Mouse (Mus musculus): ENCODE measurements around the gene Tmub2. TPM values are rescaled to one million over a fixed set of nuclear protein-coding genes. Genes with fewer than 3 reads are reported as not detected.

Gene Tmub2
- polyA plus RNA-seq, 1 experiment from 2014 or later: 78.7 TPM

DNA sequence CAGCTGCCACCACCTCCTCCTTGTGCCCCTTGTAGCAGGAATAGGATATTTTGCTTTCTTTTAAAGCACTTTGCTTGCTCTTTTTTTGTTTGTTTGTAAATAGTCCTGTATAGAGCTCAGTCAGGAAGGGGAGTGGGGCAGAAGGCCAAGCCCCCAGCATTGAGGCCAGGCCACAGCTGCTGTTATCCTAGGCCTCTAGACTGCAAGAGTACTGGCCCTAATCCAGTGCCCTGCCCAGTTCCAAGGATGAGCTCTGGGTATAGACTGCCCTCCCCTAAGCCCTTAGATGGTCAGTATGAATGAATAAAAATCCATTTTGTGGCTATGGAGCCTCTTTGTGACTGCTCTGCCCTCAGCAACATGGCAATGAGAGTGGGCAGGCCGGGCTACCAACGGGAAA, 4.2 kb downstream of the Tmub2 start:
- no peak overlapping the region for H3K4me2 ChIP-seq (ENCODE audit: low read length)
- peaks cover 18% of the 10 kb centered on the region for H3K36me3 ChIP-seq (ENCODE audit: control insufficient read depth, insufficient read depth)
- ATAC-seq: no peak
- WGBS: 76% methylated on average over 2 of the region's 2 CpGs
- no peaks in the 10 kb centered on the region for H3K9me3 ChIP-seq (ENCODE audit: control insufficient read depth, low read length)
- H3K4me1 ChIP-seq (replicated peaks; ENCODE audit: control insufficient read depth, insufficient read depth, low read length): peaks cover 13% of the 10 kb centered on the region
- no peak overlapping the region for H3K9ac ChIP-seq (replicated peaks; ENCODE audit: low read depth, low read length)
- H3K4me3 ChIP-seq (replicated peaks; ENCODE audit: low read length): no peak overlapping the region
- no peaks in the 10 kb centered on the region for H3K27me3 ChIP-seq (replicated peaks; ENCODE audit: control insufficient read depth, insufficient read depth, low read length)
- H3K27ac ChIP-seq (ENCODE audit: low read length): no peak overlapping the region

DNA sequence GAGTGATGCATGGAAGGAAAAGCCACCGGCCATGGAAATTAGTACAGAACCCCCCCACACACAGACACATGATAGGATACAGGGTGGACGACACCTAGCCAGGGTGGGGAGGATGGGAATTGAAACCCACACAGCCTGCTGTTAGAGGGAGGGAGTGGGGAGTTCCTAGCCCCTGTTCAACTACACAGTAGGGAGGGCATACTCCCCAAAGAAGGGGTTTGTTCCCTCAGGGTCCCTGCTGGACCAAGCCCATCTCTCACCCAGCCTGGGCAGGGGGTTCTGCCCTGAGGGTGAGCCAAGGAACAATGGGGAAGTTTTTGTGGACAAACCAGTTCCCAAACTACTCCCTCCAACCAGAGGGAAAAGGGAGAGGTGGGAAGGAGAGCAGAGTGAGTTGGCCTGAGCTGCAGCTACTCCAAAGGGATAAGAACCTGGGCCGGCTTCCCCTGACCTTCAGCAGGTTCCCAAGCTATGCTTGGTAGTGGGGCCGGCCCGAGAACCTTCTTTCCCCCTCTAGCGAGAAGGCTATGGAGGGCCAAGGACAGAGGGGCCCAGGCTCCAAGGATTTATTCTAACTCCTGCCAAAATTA, 4.9 kb downstream of the Tmub2 start:
- Histone ChIP-seq H3K4me1 (replicated peaks; ENCODE audit: control insufficient read depth, insufficient read depth, low read length) (peaks cover 18% of the 10 kb centered on the region), H3K36me3 (ENCODE audit: control insufficient read depth, insufficient read depth) (peaks cover 18% of the 10 kb centered on the region), H3K4me2 (ENCODE audit: low read length) (no peak overlapping the region), H3K27me3 (replicated peaks; ENCODE audit: control insufficient read depth, insufficient read depth, low read length) (no peaks in the 10 kb centered on the region), H3K4me3 (replicated peaks; ENCODE audit: low read length) (no peak overlapping the region), H3K27ac (ENCODE audit: low read length) (no peak overlapping the region), H3K9me3 (ENCODE audit: control insufficient read depth, low read length) (no peaks in the 10 kb centered on the region), H3K9ac (replicated peaks; ENCODE audit: low read depth, low read length) (no peak overlapping the region)
- ATAC-seq: no peak
- 50% methylated on average over 6 of the region's 6 CpGs for WGBS

DNA sequence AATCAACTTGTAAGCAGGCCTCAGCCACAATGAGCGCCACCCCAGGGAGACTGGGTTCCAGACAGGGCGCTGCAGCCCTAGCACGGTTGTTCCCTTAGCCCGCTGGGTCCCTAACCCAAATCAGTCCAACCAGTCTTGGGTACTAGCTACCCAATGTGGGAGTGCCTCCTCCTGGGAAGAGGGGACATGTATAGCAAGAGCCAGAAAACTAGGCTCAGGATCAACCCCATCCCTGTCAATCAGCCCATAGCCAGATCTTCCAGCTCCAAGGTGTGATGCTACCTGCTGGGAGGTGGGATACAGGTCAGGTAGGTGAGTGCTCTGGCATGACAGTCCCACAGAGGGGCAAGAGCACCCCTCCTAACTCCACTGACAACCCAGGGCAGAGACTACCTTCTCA, 5.4 kb downstream of the Tmub2 start:
- 81% methylated on average over 4 of the region's 4 CpGs for WGBS
- Histone ChIP-seq H3K27ac (ENCODE audit: low read length) (no peak overlapping the region), H3K27me3 (replicated peaks; ENCODE audit: control insufficient read depth, insufficient read depth, low read length) (no peaks in the 10 kb centered on the region), H3K9me3 (ENCODE audit: control insufficient read depth, low read length) (no peaks in the 10 kb centered on the region), H3K4me1 (replicated peaks; ENCODE audit: control insufficient read depth, insufficient read depth, low read length) (peaks cover 24% of the 10 kb centered on the region), H3K4me2 (ENCODE audit: low read length) (no peak overlapping the region), H3K4me3 (replicated peaks; ENCODE audit: low read length) (no peak overlapping the region), H3K9ac (replicated peaks; ENCODE audit: low read depth, low read length) (no peak overlapping the region), H3K36me3 (ENCODE audit: control insufficient read depth, insufficient read depth) (peaks cover 18% of the 10 kb centered on the region)
- ATAC-seq: no peak

DNA sequence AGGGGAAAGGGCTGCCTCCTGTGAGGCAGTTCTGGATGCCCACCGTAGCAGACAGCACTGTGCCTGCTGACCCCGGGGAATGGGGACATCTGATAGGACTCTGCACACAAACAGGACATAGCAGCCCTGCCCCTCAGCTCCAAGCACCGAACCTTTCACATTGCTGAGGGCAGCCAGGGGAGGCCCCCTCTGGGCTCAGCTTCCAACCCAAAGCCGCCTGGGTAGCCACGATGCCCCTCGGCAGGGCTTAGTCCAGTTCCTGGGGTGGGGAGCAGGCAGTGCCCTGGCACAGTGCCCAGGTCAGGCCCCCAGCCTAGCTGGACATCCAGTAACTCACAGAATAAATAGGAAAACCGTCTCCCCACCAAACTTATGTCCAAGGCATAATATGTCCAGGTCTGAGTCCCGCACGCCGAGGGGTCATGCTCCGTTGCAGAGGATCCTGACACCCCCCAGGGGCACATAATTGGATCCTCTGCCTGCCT, 6.4 kb downstream of the Tmub2 start:
- Histone ChIP-seq H3K4me2 (ENCODE audit: low read length) (no peak overlapping the region), H3K27me3 (replicated peaks; ENCODE audit: control insufficient read depth, insufficient read depth, low read length) (no peaks in the 10 kb centered on the region), H3K36me3 (ENCODE audit: control insufficient read depth, insufficient read depth) (peaks cover 18% of the 10 kb centered on the region), H3K27ac (ENCODE audit: low read length) (no peak overlapping the region), H3K9ac (replicated peaks; ENCODE audit: low read depth, low read length) (no peak overlapping the region), H3K9me3 (ENCODE audit: control insufficient read depth, low read length) (no peaks in the 10 kb centered on the region), H3K4me3 (replicated peaks; ENCODE audit: low read length) (no peak overlapping the region), H3K4me1 (replicated peaks; ENCODE audit: control insufficient read depth, insufficient read depth, low read length) (peaks cover 21% of the 10 kb centered on the region)
- no peak for ATAC-seq
- WGBS: 79% methylated on average over 11 of the region's 11 CpGs

DNA sequence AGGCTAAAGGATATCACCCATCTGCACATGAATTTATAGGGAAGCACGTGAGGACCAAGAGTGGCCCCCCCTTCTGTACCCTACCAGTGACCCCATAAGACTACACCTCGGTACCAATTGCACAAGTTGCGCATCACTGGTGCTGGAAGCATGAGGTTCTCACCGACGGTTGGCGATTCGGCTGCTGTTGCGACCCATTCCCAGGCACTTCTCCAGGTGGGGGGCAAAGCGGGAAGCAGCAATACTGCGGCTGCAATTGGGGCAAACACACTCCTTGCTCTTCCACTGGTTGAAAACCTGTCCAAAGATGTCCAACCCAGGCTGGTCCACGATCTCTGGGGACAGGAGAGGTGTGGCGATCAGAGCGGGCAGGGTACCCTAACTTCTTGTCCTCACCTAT, 9.2 kb downstream of the Tmub2 start:
- no peak overlapping the region for H3K4me3 ChIP-seq (replicated peaks; ENCODE audit: low read length)
- H3K36me3 ChIP-seq (ENCODE audit: control insufficient read depth, insufficient read depth): peaks cover 18% of the 10 kb centered on the region
- no peaks in the 10 kb centered on the region for H3K27me3 ChIP-seq (replicated peaks; ENCODE audit: control insufficient read depth, insufficient read depth, low read length)
- no peak for ATAC-seq
- H3K27ac ChIP-seq (ENCODE audit: low read length): no peak overlapping the region
- no peak overlapping the region for H3K4me2 ChIP-seq (ENCODE audit: low read length)
- WGBS: 94% methylated on average over 13 of the region's 13 CpGs
- peaks cover 21% of the 10 kb centered on the region for H3K4me1 ChIP-seq (replicated peaks; ENCODE audit: control insufficient read depth, insufficient read depth, low read length)
- H3K9ac ChIP-seq (replicated peaks; ENCODE audit: low read depth, low read length): no peak overlapping the region
- no peaks in the 10 kb centered on the region for H3K9me3 ChIP-seq (ENCODE audit: control insufficient read depth, low read length)

DNA sequence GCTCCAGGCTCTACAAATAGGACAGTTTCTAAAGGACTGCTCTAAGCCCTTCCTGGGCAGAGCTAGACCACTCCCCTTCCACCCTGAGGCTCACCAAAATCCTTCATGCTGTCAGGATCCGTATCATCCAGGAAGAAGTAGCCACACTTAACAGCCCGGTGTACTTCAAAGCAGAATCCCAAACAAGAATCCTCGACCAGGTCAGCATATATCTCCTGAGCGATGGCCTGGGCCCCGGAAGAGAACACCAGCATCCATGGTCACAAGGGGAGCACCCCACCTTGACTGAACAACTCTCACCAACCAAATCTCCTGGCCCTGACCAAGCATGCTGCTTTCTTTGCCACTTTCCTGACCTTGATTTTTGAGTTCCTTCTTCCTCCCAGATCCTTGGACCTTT, 9.7 kb downstream of the Tmub2 start:
- no peak overlapping the region; the same call in 1 of the 2 replicates for H3K27ac ChIP-seq (ENCODE audit: low read length)
- no peak for ATAC-seq
- 81% methylated on average over 5 of the region's 5 CpGs for WGBS

DNA sequence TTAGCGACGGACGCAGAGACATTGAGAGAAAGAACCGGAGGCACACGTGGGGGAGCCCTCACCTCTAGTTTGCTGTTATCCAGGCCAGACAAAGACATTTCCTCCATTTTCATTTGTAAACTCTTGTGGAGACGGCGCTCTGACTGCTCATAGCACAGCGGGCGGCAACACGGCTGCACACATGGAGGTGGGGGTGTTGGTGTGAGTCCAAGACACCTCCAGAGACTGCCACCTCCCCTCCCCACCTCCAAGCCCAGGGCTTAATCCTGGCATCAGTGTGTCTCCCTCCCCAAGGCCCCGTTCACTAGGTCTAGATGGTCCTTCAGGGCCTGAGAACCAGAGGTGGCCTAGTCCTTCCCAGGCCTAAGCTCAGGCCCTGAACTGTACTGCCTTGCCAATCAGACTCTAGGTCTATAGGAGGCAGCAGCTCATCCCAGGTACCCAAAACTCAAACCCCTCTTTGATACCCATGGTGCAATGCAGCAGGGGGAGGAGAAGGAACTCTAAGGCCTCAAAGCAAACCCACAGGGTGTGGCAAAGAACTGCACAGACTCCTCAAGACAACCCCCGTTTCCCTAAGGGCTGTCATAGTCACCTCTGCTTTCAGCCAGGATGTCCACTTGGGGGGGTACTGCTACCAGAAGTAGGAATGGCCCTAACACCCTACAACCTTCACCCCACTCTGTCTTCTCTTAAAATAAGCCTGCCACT, 10.3 kb downstream of the Tmub2 start:
- peak overlapping the region; percentile 92 for H3K9ac ChIP-seq (replicated peaks; ENCODE audit: low read depth, low read length)
- peak overlapping the region; percentile 78 for H3K4me3 ChIP-seq (replicated peaks; ENCODE audit: low read length)
- peaks cover 21% of the 10 kb centered on the region for H3K4me1 ChIP-seq (replicated peaks; ENCODE audit: control insufficient read depth, insufficient read depth, low read length)
- no peaks in the 10 kb centered on the region for H3K9me3 ChIP-seq (ENCODE audit: control insufficient read depth, low read length)
- peak overlapping the region; percentile 93 for H3K4me2 ChIP-seq (ENCODE audit: low read length)
- no peaks in the 10 kb centered on the region for H3K27me3 ChIP-seq (replicated peaks; ENCODE audit: control insufficient read depth, insufficient read depth, low read length)
- H3K27ac ChIP-seq (ENCODE audit: low read length): peak overlapping the region; percentile 98
- 46% methylated on average over 12 of the region's 12 CpGs for WGBS
- H3K36me3 ChIP-seq (ENCODE audit: control insufficient read depth, insufficient read depth): peaks cover 18% of the 10 kb centered on the region
- 0 out of 2 replicates have a peak, but pooled peaks have one; percentile 0 for ATAC-seq

More for the DNA sequence above, 9.7 kb downstream of the Tmub2 start:
- Histone ChIP-seq H3K4me2 (ENCODE audit: low read length) (peak overlapping the region; percentile 93; the same call in 1 of the 2 replicates), H3K4me3 (replicated peaks; ENCODE audit: low read length) (no peak overlapping the region), H3K9me3 (ENCODE audit: control insufficient read depth, low read length) (no peaks in the 10 kb centered on the region), H3K36me3 (ENCODE audit: control insufficient read depth, insufficient read depth) (peaks cover 18% of the 10 kb centered on the region), H3K9ac (replicated peaks; ENCODE audit: low read depth, low read length) (no peak overlapping the region), H3K27me3 (replicated peaks; ENCODE audit: control insufficient read depth, insufficient read depth, low read length) (no peaks in the 10 kb centered on the region), H3K4me1 (replicated peaks; ENCODE audit: control insufficient read depth, insufficient read depth, low read length) (peaks cover 21% of the 10 kb centered on the region)

DNA sequence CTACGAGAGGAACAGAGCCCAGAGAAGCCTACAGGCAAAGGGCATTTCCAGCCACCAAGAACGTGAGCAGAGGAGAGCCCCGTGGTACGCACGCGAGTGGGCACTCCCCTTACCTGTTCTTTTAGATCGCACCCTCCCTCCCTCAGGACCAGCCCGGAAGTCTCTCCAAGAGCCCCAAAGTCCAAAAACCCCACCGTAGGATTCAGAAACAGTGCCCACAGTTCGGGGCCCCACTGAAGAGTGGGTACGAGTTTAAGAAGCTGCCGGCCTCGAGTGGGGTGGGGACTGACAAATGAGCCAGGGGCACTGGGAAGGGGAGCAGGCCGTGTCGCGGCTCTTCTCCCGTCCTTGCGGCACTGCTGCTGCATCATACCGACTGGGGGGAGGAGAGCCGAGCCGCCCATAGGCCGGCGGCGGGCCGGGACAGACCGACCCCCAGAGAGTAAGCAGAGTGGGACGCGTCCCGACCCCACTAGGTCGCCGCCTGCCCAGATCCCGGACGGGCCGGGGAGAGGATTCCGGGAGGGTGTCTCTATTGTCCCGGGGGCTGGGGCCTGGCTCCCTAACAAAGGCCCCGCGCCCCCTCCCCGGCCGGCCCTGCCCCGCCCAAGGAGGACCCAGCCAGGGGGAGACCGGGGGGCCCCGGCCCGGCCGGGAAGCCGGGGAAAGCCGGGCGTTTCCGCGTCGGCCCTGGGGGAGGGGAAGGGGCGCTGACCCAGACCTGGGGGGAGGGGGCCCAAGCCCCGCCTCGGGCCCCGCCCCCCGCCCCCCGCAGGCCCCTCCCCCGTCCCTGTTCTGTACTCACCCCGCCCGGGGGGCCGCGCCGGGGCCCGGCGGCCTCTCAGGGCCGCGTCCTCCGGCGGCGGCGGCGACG, 11.1 kb downstream of the Tmub2 start:
- H3K27ac ChIP-seq (ENCODE audit: low read length): peak overlapping the region; percentile 98
- H3K36me3 ChIP-seq (ENCODE audit: control insufficient read depth, insufficient read depth): peaks cover 17% of the 10 kb centered on the region
- H3K4me3 ChIP-seq (replicated peaks; ENCODE audit: low read length): peak overlapping the region; percentile 78
- H3K27me3 ChIP-seq (replicated peaks; ENCODE audit: control insufficient read depth, insufficient read depth, low read length): no peaks in the 10 kb centered on the region
- peak overlapping the region; percentile 92 for H3K9ac ChIP-seq (replicated peaks; ENCODE audit: low read depth, low read length)
- H3K4me1 ChIP-seq (replicated peaks; ENCODE audit: control insufficient read depth, insufficient read depth, low read length): peaks cover 21% of the 10 kb centered on the region
- H3K4me2 ChIP-seq (ENCODE audit: low read length): peak overlapping the region; percentile 93
- no peaks in the 10 kb centered on the region for H3K9me3 ChIP-seq (ENCODE audit: control insufficient read depth, low read length)
- under 1% methylated on average over 36 of the region's 73 CpGs for WGBS
- peak; percentile 7; the same call in 1 of the 2 replicates for ATAC-seq
